Mouse (Mus musculus) layer of hippocampus, adult 2 months (tissue): ENCODE results near the gene Pcnt. TPM values are rescaled to one million over a fixed set of nuclear protein-coding genes. Genes with fewer than 3 reads are reported as not detected.

Experiments
- DNase-seq, 2 experiments: peaks; one replicate each; pipeline ENCODE4 v3.0.0; 2022; ENCODE audit warnings: low spot score in 2 of 2
- H3K27ac ChIP-seq: fragments of 200-600 bp; 2 replicates; pipeline ENCODE4 v1.8.1; 2022
- H3K4me3 ChIP-seq: fragments of 200-600 bp; 2 replicates; pipeline ENCODE4 v1.8.1; 2022; ENCODE audit warnings: mild to moderate bottlenecking
- CTCF ChIP-seq: fragments of 200-600 bp; conservative IDR thresholded peaks from 2 replicates; pipeline ENCODE4 v1.8.1; 2022; ENCODE audit warnings: antibody characterized with exemption, mild to moderate bottlenecking, moderate library complexity
- total RNA-seq, 2 experiments: library from RNA; stranded (reverse); gene quantifications; 2 replicates each; pipeline ENCODE4 v1.2.3; 2021

Pcnt gene
- total RNA-seq, 2 experiments from 2014 or later = 23.1 TPM

GRCm38 (mm10) chr10:76371736-76372135, 70.8 kb downstream of the Pcnt start:
- no peak for TF ChIP-seq CTCF
- DNase-seq = no peak
- Histone ChIP-seq H3K27ac (no peak overlapping the region), H3K4me3 (no peak overlapping the region)

GRCm38 (mm10) chr10:76368766-76369165, 73.8 kb downstream of the Pcnt start:
- TF ChIP-seq CTCF = no peak
- Histone ChIP-seq H3K27ac (no peak overlapping the region), H3K4me3 (no peak overlapping the region)
- no peak for DNase-seq

GRCm38 (mm10) chr10:76363233-76363632, 79.4 kb downstream of the Pcnt start:
- no peak for TF ChIP-seq CTCF
- Histone ChIP-seq H3K4me3 (no peak overlapping the region), H3K27ac (no peak overlapping the region)
- no peak for DNase-seq

GRCm38 (mm10) chr10:76358468-76358867, 84.1 kb downstream of the Pcnt start:
- peak; percentile 49 to 64 for DNase-seq
- Histone ChIP-seq H3K4me3 (no peak overlapping the region), H3K27ac (0 out of 2 replicates have a peak overlapping the region, but pooled peaks have one; percentile 32)
- no peak for TF ChIP-seq CTCF

GRCm38 (mm10) chr10:76357286-76357875, 85.2 kb downstream of the Pcnt start:
- no peak overlapping the region for H3K27ac ChIP-seq
- TF ChIP-seq CTCF = no peak
- no peak for DNase-seq
- no peak overlapping the region for H3K4me3 ChIP-seq

GRCm38 (mm10) chr10:76354974-76355373, 87.6 kb downstream of the Pcnt start:
- no peak for TF ChIP-seq CTCF
- Histone ChIP-seq H3K27ac (no peak overlapping the region), H3K4me3 (no peak overlapping the region)
- DNase-seq = no peak

- no peak for DNase-seq
- H3K27ac ChIP-seq = no peak overlapping the region
- no peak overlapping the region for H3K4me3 ChIP-seq
- TF ChIP-seq CTCF = no peak
These were observed 88.6 kb downstream of the Pcnt start for GRCm38 (mm10) chr10:76353986-76354385.

GRCm38 (mm10) chr10:76351953-76352352, 90.6 kb downstream of the Pcnt start:
- DNase-seq = no peak
- Histone ChIP-seq H3K4me3 (no peak overlapping the region), H3K27ac (peak overlapping the region; percentile 46)
- no peak for TF ChIP-seq CTCF

- DNase-seq = peak in 1 of 2 experiments; percentile 44
- peak; percentile 80 for TF ChIP-seq CTCF
- no peak overlapping the region for H3K27ac ChIP-seq
- H3K4me3 ChIP-seq = no peak overlapping the region; the same call in 1 of the 2 replicates
These were observed 96.0 kb downstream of the Pcnt start for GRCm38 (mm10) chr10:76346589-76346988.

- no peak for DNase-seq
- no peak overlapping the region for H3K27ac ChIP-seq
- peak overlapping the region; percentile 66 for H3K4me3 ChIP-seq
- no peak for TF ChIP-seq CTCF
These were observed 96.5 kb downstream of the Pcnt start for GRCm38 (mm10) chr10:76346043-76346491.

- H3K4me3 ChIP-seq = peak overlapping the region; percentile 66
- no peak for DNase-seq
- peak overlapping the region; percentile 89 for H3K27ac ChIP-seq
- no peak for TF ChIP-seq CTCF
These were observed 97.1 kb downstream of the Pcnt start for GRCm38 (mm10) chr10:76345540-76345902.

GRCm38 (mm10) chr10:76344711-76345539, 97.7 kb downstream of the Pcnt start, which contains the start of gene Dip2a:
Gene Dip2a, minus strand, starts transcription at chr10:76345291.
- DNase-seq = peak; percentile 93 to 97
- TF ChIP-seq CTCF = no peak
- peak within 1 kb of the TSS; percentile 66 for H3K4me3 ChIP-seq
- H3K27ac ChIP-seq = peak within 1 kb of the TSS; percentile 92

GRCm38 (mm10) chr10:76334350-76334749, 108.2 kb downstream of the Pcnt start:
- TF ChIP-seq CTCF = no peak

More at GRCm38 (mm10) chr10:76334350-76334749, 108.2 kb downstream of the Pcnt start:
- Histone ChIP-seq H3K27ac (peak overlapping the region; percentile 36; the same call in 1 of the 2 replicates), H3K4me3 (no peak overlapping the region)
- no peak for DNase-seq
